Mouse (Mus musculus): Measurements from ENCODE around the gene Nbl1. TPM values are rescaled to one million over a fixed set of nuclear protein-coding genes. Genes with fewer than 3 reads are reported as not detected.

The Nbl1 gene
- 0.32 TPM in 1 of 3 replicates, not detected in the others for total RNA-seq (2017)

GRCm38 (mm10) chr4:139092356-139093195 lies at the start of gene Nbl1:
Gene Nbl1 (minus strand): TSS chr4:139092993.
- no peak for ATAC-seq (replicated peaks; ENCODE audit: insufficient number of reproducible peaks, low FRiP score, low TSS enrichment, poor library complexity, severe bottlenecking)

GRCm38 (mm10) chr4:139141785-139142184 lies 49.0 kb upstream of the Nbl1 start:
- no peak for ATAC-seq (replicated peaks; ENCODE audit: insufficient number of reproducible peaks, low FRiP score, low TSS enrichment, poor library complexity, severe bottlenecking)

- 0 out of 2 replicates have a peak, but pooled peaks have one; percentile 47 for ATAC-seq (replicated peaks; ENCODE audit: insufficient number of reproducible peaks, low FRiP score, low TSS enrichment, poor library complexity, severe bottlenecking)
These were observed 47.5 kb upstream of the Nbl1 start for GRCm38 (mm10) chr4:139140267-139140666.

- no peak for ATAC-seq (replicated peaks; ENCODE audit: insufficient number of reproducible peaks, low FRiP score, low TSS enrichment, poor library complexity, severe bottlenecking)
These were observed 43.2 kb upstream of the Nbl1 start for GRCm38 (mm10) chr4:139136011-139136410.

- ATAC-seq (replicated peaks; ENCODE audit: insufficient number of reproducible peaks, low FRiP score, low TSS enrichment, poor library complexity, severe bottlenecking) = no peak
These were observed 40.3 kb upstream of the Nbl1 start for GRCm38 (mm10) chr4:139133109-139133508.

GRCm38 (mm10) chr4:139131858-139132672 lies 39.3 kb upstream of the Nbl1 start:
- ATAC-seq (replicated peaks; ENCODE audit: insufficient number of reproducible peaks, low FRiP score, low TSS enrichment, poor library complexity, severe bottlenecking) = no peak

GRCm38 (mm10) chr4:139130701-139131549 lies 38.1 kb upstream of the Nbl1 start, which contains the start of gene Minos1:
Gene Minos1 (minus strand): TSS chr4:139131113.
- peak; percentile 98 for ATAC-seq (replicated peaks; ENCODE audit: insufficient number of reproducible peaks, low FRiP score, low TSS enrichment, poor library complexity, severe bottlenecking)

GRCm38 (mm10) chr4:139129806-139130700 lies 37.3 kb upstream of the Nbl1 start:
- ATAC-seq (replicated peaks; ENCODE audit: insufficient number of reproducible peaks, low FRiP score, low TSS enrichment, poor library complexity, severe bottlenecking) = no peak

GRCm38 (mm10) chr4:139126475-139126874 lies 33.7 kb upstream of the Nbl1 start:
- no peak for ATAC-seq (replicated peaks; ENCODE audit: insufficient number of reproducible peaks, low FRiP score, low TSS enrichment, poor library complexity, severe bottlenecking)

GRCm38 (mm10) chr4:139124940-139125339 lies 32.1 kb upstream of the Nbl1 start:
- no peak for ATAC-seq (replicated peaks; ENCODE audit: insufficient number of reproducible peaks, low FRiP score, low TSS enrichment, poor library complexity, severe bottlenecking)

GRCm38 (mm10) chr4:139122557-139122956 lies 29.8 kb upstream of the Nbl1 start:
- no peak for ATAC-seq (replicated peaks; ENCODE audit: insufficient number of reproducible peaks, low FRiP score, low TSS enrichment, poor library complexity, severe bottlenecking)

- ATAC-seq (replicated peaks; ENCODE audit: insufficient number of reproducible peaks, low FRiP score, low TSS enrichment, poor library complexity, severe bottlenecking) = no peak
These were observed 28.2 kb upstream of the Nbl1 start for GRCm38 (mm10) chr4:139120998-139121397.

GRCm38 (mm10) chr4:139120281-139120814 lies 27.6 kb upstream of the Nbl1 start:
- no peak for ATAC-seq (replicated peaks; ENCODE audit: insufficient number of reproducible peaks, low FRiP score, low TSS enrichment, poor library complexity, severe bottlenecking)

- no peak for ATAC-seq (replicated peaks; ENCODE audit: insufficient number of reproducible peaks, low FRiP score, low TSS enrichment, poor library complexity, severe bottlenecking)
These were observed 23.7 kb upstream of the Nbl1 start for GRCm38 (mm10) chr4:139116356-139117063.

GRCm38 (mm10) chr4:139115721-139116120 lies 22.9 kb upstream of the Nbl1 start:
- ATAC-seq (replicated peaks; ENCODE audit: insufficient number of reproducible peaks, low FRiP score, low TSS enrichment, poor library complexity, severe bottlenecking) = no peak

- ATAC-seq (replicated peaks; ENCODE audit: insufficient number of reproducible peaks, low FRiP score, low TSS enrichment, poor library complexity, severe bottlenecking) = no peak
These were observed 19.7 kb upstream of the Nbl1 start for GRCm38 (mm10) chr4:139112482-139112881.

- ATAC-seq (replicated peaks; ENCODE audit: insufficient number of reproducible peaks, low FRiP score, low TSS enrichment, poor library complexity, severe bottlenecking) = no peak
These were observed 18.6 kb upstream of the Nbl1 start for GRCm38 (mm10) chr4:139111421-139111820.
